Mouse (Mus musculus): ENCODE data around the gene Bmt2. TPM values are rescaled to one million over a fixed set of nuclear protein-coding genes. Genes with fewer than 3 reads are reported as not detected.

Gene Bmt2
- polyA plus RNA-seq (2012; rRNA removed) = 1.2 and 1.5 TPM in 2 replicates

DNA sequence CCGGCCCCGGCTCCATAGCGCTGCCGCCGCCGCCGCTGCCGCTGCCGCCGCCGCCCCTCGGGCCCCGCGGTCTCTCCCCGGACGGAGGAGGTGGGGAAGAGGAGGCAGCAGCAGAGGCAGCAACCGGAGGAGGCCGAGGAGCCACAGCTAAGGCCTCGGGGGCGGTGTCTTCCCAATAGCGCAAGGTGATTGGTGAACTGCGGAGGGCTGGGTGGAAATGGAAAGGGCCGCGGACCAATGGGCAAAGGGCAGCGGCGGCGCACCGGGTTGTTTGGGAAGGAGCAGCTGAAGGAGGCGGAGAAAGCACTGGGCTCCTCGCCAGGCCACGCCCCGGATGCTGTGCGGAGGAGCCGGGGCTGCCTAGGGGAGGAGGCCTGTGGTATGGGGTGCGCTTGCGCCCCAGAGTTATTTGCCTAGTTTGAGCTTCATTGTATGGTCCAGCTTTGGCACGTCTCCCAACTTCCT is at the start of gene Bmt2:
Gene Bmt2 (minus strand): TSS at position 149 of the 465 bp plus-strand sequence.
- WGBS = under 1% methylated on average over 37 of the region's 37 CpGs
- DNase-seq (ENCODE audit: low read depth, low spot score) = peak; percentile 93

- DNase-seq (ENCODE audit: low read depth, low spot score) = no peak
- WGBS = 95% methylated on average over 3 of the region's 3 CpGs
These were observed 44.4 kb upstream of the Bmt2 start for GRCm38 (mm10) chr6:13722166-13722565.

GRCm38 (mm10) chr6:13714867-13715266 is 37.1 kb upstream of the Bmt2 start:
- no peak for DNase-seq (ENCODE audit: low read depth, low spot score)

GRCm38 (mm10) chr6:13696882-13697281 is 19.1 kb upstream of the Bmt2 start:
- WGBS = 77% methylated on average over 4 of the region's 4 CpGs
- DNase-seq (ENCODE audit: low read depth, low spot score) = no peak

More at GRCm38 (mm10) chr6:13714867-13715266, 37.1 kb upstream of the Bmt2 start:
- 79% methylated on average over 3 of the region's 3 CpGs for WGBS

DNA sequence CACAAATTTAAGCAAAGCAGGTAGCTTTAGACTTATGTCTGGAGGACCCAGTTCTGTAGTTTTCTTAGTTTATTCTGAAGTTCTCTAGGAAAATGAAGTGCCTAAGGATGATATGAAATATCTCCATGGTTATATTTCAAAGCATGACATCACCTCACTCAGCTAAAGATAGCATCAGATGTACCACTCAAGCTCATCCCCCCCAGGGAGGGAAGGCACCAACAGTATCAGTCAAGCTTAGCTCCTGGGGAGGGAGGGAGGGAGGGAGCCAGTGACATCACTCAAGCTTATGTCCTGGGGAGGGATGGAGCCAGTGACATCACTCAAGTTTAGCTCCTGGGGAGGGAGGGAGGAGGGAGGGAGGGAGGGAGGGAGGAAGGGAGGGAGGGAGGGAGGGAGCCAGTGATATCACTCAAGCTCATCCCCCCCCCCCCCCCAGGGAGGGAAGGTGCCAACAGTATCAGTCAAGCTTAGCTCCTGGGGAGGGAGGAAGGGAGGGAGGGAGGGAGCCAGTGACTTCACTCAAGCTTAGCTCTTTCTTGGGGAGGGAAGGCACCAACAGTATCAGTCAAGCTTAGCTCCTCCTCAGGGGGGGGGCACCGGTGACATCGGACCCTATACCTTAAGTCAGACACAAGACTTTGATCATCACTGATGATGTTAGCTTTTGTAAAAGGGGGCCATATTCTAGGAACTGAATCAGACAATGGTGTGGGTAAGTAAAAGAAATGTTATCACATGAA is 17.5 kb upstream of the Bmt2 start:
- no peak for DNase-seq (ENCODE audit: low read depth, low spot score)
- 90% methylated on average over 2 of the region's 2 CpGs for WGBS

DNA sequence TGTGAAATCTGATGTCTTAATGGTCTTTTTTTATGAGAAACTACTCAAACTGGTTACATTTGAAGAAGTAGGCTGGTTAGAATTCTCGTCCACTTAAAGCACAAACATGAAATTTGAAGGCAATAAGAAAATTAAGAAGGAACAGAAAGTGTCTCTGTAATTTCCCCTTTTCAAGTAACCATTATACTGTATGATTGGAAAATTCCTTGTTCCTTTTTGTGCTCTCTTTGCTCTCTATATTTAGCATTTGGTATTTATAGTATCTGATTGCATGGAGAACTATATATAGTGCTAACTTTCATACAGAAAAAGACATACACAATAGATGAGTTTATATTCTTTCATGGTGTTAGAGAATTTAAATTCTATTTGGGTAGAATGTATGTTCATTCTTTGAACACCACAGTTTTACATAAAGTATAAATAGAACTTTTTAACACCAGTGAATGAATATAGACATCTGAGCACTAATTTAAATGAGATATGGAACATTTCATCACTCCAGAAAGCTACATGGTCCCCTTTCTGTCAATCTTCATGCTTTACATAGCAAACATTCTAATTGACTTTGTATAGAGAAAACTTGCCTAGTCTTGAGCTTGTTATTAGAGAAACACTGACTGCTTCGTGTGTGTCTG is 14.0 kb upstream of the Bmt2 start:
- WGBS = 65% methylated on average over 2 of the region's 2 CpGs
- no peak for DNase-seq (ENCODE audit: low read depth, low spot score)

DNA sequence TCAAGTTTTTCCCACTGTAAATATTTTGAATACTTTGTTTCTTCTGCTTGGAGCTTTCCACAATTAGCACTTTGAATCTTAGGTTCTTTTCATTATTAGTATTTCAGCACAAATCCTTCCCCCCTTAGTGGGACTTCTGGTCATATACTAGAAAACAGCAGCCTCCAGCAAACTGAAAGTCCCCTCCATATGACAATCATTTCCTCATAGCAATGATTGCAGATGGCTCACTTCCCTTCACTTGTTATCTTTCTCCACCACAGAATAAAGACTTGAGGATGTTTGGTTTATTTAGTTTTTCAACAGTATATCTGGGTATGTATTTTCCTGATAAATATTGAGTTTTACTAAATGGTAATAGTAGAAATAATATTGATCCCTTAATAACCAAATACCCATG is 12.6 kb upstream of the Bmt2 start:
- DNase-seq (ENCODE audit: low read depth, low spot score) = no peak

- WGBS = 96% methylated on average over 2 of the region's 2 CpGs
- DNase-seq (ENCODE audit: low read depth, low spot score) = no peak
These were observed 6.3 kb upstream of the Bmt2 start for GRCm38 (mm10) chr6:13683929-13684595.

GRCm38 (mm10) chr6:13678349-13678748 is 583 bp upstream of the Bmt2 start:
- WGBS = 17% methylated on average over 5 of the region's 5 CpGs
- no peak for DNase-seq (ENCODE audit: low read depth, low spot score)

DNA sequence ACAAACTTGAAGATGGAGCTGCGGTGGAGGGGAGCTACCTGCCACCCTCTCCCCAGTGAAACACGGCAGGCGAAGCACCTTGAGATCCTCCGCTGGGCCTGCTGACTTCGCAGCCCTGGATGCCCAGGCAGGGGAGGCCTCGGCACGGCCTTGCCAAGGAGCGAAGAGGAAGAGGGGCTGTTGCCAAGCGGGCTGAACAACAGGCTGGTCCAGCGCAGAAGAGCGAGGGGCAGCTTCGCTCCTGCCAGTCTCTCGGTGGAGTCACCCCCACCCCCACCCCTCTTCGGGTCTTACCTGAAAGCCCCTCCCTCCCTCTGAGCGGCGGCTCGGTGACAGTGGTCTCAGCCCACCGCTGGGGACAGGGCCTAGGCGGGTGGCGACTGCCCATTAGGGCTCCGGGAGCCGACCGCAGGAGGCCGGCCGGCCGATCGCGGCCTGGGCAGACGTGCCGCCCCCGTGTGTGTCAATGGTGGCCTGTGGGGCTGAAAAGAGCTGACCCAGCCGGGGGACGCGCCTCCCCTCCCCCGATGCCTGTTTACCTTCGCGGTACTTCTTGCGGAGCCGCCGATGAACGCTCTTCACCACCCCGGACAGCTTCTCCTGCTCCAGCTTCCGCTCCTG is 515 bp downstream of the Bmt2 start:
- WGBS = under 1% methylated on average over 41 of the region's 43 CpGs
- DNase-seq (ENCODE audit: low read depth, low spot score) = no peak

GRCm38 (mm10) chr6:13676196-13676595 is 1.6 kb downstream of the Bmt2 start:
- no peak for DNase-seq (ENCODE audit: low read depth, low spot score)

DNA sequence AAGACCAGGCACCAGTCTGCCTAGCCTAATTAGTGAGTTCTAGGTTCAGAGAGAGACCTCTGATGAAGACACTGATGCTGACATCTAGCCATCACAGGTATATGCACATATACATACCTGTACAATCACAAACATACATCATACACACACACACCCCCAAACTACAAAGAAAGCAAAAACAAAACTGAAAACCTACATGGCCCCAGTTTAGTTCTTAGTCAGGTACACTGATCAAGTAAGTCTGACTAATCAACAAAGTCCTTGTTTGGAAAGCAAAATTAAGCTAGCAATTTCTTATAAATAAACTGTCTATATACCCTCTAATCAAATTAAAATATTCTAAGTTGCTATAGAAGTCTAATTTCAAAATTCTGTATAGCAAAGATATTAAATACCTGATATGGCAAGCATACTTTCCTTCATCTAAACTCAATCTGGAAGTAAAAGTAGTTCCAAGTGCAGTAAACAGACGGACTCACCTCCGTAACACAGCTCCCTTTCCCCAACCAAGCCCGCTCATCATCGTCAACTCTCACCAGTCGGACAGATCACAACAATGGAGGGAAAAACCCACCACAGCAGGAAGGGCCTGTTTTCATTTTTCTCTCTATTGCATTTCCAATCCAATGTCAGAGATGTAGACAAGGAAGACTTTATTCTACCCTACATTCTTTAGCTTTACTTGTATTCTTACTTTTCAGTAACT is 3.0 kb downstream of the Bmt2 start:
- 95% methylated on average over 5 of the region's 5 CpGs for WGBS
- no peak for DNase-seq (ENCODE audit: low read depth, low spot score)

- DNase-seq (ENCODE audit: low read depth, low spot score) = no peak
- 79% methylated on average over 7 of the region's 7 CpGs for WGBS
These were observed 12.1 kb downstream of the Bmt2 start for GRCm38 (mm10) chr6:13665646-13666045.

GRCm38 (mm10) chr6:13658016-13658415 is 19.8 kb downstream of the Bmt2 start:
- DNase-seq (ENCODE audit: low read depth, low spot score) = no peak
- WGBS = 100% methylated on average over 2 of the region's 2 CpGs

DNA sequence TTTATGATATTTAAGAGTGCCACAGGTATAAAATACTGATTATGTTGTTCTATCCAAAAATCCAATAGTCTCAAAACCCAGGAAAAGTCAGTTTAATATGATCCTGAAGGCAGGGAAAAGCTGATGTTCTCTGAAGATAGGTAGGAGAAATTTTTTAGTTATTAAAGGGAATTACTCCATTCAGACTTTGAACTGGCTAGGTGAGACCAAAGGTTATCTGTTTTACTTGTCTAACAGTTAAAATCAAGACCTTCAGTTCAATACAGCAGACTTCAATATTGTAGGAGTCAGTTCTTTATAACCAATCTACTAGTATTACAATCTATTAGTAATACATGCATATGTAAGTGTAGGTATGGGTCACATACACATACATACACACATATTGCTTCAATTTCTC is 23.7 kb downstream of the Bmt2 start:
- DNase-seq (ENCODE audit: low read depth, low spot score) = no peak

- DNase-seq (ENCODE audit: low read depth, low spot score) = no peak
- WGBS = 94% methylated on average over 3 of the region's 3 CpGs
These were observed 25.5 kb downstream of the Bmt2 start for GRCm38 (mm10) chr6:13652284-13652683.

- no peak for DNase-seq (ENCODE audit: low read depth, low spot score)
- WGBS = 92% methylated on average over 3 of the region's 3 CpGs
These were observed 26.9 kb downstream of the Bmt2 start for GRCm38 (mm10) chr6:13650854-13651253.

GRCm38 (mm10) chr6:13648305-13648704 is 29.5 kb downstream of the Bmt2 start:
- no peak for DNase-seq (ENCODE audit: low read depth, low spot score)

GRCm38 (mm10) chr6:13636582-13636989 is 41.2 kb downstream of the Bmt2 start:
- 65% methylated on average over 3 of the region's 3 CpGs for WGBS
- DNase-seq (ENCODE audit: low read depth, low spot score) = no peak

DNA sequence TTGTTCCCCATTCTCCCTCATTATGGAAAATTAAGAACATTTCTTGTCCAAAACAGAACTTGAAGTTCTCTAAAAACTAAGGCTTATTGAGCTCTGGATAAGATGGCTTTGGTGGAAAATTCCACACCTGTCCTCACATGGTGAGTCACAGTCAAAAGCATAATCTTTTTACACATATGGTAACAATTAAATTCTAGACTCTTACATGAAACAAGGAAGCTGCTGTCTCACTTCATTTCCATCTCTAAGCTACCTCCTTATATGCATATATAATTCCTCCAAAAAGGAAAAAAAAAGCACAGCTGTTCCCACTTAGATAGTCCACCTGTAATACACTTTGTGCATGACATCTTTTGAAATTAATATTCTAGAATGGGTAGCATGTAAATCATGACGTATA is 45.2 kb downstream of the Bmt2 start:
- WGBS = 91% methylated on average over 1 of the region's 1 CpGs
- DNase-seq (ENCODE audit: low read depth, low spot score) = no peak
